Mouse (Mus musculus): ENCODE measurements around the gene Ppp1r18.

Ppp1r18 gene

DNA sequence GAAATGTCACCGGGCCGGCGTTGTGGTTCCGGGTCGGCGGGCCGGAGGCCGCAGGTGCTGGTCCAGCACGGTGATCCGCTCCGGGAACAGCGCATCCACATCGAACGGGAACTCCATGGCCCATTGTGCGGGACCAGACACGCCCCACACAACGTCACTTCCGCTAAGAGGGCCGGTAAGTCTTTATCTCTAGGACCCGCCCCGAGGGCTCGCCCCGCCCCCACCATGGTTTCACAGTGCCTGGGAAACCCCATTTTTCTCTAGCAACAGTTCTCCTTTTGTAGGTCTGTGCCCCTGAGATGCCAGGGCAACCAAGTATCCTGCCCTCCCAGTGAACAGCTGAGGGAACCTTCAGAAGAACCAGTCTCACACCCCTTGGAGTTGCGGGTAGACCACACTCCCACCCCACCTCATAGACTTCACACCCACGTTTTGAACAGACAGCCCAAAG, 44.6 kb downstream of the Ppp1r18 start, which contains the start of gene Atat1:
Gene Atat1, minus strand, starts transcription at position 157 of the 451 bp plus-strand sequence.
- DNase-seq (ENCODE audit: low spot score): peak; percentile 87

DNA sequence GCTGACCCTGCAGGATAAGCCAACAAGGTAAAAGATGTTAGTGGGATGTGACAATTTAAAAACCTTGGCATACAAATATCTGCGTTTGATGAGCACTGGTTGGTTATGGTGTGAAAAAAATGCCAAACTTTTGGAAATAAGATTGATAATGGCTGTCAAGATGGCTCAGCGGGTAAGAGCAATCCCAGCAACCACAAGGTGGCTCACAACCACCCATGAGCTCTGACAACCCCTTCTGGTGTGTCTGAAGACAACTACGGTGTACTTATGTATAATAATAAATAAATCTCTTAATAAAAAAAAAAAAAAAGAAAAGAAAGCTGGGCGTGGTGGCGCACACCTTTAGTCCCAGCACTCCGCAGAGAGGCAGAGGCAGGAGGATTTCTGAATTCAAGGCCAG, 49.6 kb downstream of the Ppp1r18 start:
- no peak for DNase-seq (ENCODE audit: low spot score)

DNA sequence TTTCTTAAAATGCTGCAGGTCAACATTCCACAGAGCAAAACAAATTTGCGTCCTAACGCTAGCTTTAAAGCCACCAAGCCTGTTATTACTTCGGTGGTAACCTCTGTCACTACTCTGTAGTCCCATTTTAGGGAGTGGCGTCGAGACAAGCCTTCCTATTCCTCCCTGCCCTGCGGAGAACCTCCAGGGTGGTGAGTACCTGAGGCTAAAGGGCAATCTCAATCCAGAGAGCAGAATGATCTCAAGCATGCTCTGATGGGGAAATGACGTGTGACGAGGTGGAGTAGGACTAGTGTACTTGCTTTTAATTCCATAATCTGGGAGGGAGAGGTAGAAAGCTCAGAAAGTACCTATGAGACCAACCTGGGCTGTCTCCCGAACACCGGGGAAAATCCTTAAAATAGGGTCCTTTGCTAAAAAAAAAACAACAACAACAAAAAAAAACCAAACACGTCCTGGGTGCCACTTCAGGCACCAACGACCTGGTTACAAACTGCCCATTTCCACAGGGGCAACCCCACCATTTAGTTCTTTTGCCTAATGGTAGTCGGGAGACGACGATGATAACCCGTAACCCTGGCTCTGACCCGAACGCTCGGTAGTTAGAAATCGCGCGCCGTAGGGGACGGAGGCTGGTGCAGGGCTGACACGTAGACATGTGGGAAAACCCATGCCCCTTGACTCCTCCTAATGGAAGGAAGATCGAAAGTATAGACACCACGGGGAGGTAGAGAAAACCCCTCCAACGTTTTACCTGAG, 50.3 kb downstream of the Ppp1r18 start:
- no peak for DNase-seq (ENCODE audit: low spot score)

DNA sequence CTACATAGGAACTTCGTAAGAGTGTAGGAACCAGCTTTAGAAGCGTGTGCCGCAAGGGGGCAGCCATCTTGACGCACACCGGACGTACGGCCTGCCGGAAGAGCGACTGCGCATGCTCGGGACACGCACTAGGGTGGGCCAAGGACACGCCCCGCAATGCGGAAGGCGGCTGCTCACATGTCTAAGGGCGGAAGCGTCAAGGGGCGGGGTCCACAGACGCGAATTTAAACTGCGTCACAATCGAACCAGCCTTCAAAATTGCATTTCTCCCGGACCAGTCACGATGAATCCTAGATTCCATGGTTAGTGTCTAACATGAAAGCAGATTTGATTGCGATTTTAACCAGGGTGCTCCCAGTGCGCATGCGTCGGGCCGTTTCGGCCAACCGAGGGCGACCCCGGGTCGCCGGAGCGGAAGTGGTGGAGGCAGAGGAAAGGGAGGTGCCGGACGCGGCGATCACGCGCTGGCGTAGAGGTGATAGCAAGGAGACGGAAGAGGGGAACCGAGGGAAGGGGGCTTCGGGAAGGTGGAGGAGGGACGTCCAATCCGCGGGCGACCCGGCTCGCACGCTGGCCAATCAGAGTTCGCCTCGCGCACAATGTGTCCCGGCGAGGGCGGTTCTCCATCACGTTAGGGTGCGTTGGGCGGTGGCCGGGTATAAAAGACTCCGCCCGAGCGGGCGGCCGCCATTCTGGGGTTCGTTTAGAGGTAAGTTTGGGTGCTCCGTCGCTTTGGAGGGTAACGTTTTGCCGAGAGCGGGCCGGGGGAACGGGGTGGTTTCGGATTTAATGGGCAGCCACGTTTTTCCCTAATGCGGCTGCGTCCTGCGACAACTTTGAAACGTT, 51.1 kb downstream of the Ppp1r18 start, which contains the start of the genes Mrps18b and Ppp1r10:
Gene Mrps18b, minus strand, starts transcription at position 93 of the 846 bp plus-strand sequence.
Gene Ppp1r10, plus strand, starts transcription at position 138 of the 846 bp plus-strand sequence.
- peak; percentile 100 for DNase-seq (ENCODE audit: low spot score)

DNA sequence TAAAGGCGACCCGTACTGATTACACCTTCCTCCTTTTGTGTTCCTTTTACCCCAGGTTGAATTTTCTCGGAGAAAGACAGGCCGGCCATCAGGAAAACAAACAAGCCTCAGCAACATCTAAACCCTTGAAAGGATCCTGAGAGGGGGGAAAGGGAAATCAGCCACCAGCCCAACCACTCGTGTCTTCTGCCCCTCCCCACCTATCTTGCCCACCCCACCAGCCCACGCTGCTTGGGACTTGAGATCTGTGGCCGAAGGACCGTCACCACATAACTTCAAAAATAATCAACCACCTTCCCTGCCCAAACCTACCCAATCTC, 51.7 kb downstream of the Ppp1r18 start:
- DNase-seq (ENCODE audit: low spot score): no peak

DNA sequence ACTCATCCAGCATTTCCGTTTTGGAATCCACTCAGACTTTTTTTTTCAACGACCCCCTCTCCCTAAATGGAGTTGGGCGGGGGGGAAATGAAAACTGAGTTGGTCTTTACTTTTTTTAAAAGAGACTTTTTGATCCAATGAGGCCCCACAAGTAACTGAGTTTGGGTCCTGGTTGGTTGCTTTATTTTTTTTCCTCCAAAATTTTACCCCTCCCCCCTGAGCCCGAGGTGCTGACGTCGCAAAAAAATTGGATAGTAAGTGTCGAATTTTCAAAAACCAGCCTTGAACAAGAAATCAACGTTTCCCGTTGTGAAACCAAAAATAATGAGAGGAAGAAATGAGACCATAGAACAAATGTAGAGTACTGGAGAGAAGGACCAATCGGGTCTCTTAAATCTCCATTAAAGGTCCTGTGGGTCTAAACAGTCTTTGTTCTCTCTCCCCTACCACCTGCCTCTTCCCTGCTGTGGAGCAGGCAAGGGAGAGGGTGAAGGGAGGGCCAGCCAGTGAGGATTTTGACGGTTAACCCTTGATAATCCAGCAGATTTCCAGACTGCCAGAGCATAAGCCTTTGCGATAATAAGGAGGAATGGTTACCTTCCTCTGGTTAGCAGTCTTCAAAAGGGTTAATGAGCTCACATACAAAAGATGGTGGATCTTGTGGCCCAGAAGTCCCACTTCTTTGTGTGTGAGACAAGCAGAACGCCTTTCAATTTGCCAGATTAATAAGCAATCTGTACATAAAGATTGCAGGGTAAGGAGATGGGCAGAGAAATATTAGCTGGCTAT, 52.3 kb downstream of the Ppp1r18 start:
- no peak for DNase-seq (ENCODE audit: low spot score)

DNA sequence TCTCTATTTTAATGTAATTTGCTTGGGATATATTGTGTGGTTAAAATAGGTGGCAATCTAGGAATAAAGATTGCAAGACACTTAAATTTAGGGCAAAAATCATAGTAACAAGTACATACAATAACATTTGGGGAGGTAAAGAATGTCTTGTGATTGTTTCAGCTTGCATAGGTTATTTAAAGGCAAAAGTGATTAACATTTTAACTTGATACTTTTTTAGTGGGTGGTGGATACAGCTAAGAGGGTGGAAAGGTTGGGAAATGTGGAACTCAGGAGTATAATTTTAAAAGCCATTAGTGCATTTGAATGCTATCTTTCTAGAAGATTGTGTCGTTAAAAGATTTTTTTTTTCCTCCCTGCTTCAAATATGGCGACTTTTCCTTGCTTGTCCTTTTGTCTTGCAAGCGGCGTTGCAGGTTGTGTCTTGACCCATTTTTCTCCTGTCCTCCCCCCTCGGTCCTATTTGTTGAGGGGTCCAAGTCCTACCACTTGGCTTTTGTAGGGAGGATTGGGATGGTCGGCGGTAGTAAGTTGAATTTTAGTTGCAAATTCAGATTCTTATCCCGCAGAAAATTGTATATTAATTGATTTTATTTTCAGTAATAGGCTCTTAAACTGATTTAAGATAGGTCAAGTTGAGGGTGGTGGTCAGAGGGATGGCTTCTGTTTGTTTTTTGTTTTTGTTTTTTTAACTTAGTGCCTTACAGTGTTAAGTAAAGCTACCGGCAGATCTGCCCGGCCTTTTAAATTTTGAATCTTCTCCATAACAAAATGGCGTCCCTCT, 53.1 kb downstream of the Ppp1r18 start:
- DNase-seq (ENCODE audit: low spot score): no peak

DNA sequence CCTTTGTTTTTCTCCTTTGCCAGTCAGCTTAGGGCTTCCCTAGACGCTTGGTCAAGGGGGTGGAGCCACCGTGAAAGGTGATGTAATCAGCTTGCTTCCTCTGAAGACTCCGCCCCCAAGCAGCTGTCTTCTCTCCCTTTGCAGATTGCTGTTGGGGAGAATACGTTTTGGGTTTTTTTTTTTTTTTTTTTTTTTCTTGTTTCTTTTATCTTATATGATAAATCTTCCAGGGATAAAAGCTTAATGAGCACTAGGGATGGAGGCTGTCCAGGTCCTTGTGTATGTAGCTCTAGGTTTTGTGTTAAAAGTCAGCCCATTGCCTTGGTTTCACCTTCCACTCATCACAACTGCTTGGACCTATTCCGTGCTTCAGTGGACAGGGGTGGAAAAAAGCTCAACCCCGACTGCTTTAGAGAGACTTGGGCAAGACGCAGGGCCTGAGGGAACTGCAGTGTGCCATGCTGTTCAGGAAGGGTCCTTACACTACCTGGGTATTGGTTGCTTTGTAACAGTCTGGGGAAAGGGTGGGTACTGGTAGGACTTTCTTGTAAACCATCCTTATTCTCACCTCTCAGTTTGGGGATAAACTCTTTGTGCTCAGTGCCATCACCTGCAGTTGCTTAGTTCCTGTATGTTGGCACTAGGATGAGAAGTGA, 53.8 kb downstream of the Ppp1r18 start:
- peak; percentile 93 for DNase-seq (ENCODE audit: low spot score)

DNA sequence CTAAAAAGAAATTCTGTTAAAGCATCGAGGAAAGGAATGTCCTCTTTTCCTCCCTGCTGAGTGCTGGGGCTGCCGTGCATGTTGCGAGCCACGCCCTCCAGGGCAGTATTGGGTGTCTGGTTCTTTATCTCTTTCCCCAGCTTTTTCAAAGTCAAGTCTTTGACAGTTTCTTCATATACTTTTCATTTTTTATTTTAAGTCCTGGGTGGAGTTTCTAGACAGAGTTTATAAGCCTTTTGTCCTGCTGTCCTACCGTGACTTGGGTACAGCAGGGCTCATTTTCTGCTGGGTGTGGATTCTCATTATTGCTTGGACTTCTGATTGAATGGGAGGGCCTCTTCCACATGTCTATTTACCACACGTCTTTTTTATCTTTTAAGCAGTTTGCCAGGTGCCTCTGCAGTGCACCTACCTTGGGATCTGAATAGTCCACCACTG, 54.5 kb downstream of the Ppp1r18 start:
- DNase-seq (ENCODE audit: low spot score): no peak

DNA sequence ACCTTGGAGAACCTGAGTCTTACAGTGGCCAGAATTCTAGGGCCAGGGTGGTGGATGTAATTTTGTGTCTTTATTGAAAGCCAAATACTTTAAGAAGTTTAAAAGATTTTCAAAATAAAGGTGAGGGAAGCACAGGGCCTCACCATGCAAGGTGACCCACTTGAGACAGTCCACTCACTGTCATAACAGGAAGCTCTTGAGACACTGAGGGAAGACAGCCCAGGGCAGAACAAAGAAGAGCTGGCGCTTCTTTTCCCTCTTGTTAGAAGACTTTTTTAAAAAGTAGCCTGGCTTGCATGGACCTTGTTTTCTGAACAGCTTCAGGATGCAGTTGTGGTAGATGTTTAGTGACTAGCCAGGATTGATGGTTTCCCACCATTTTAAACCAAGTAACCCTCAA, 55.0 kb downstream of the Ppp1r18 start:
- DNase-seq (ENCODE audit: low spot score): no peak

DNA sequence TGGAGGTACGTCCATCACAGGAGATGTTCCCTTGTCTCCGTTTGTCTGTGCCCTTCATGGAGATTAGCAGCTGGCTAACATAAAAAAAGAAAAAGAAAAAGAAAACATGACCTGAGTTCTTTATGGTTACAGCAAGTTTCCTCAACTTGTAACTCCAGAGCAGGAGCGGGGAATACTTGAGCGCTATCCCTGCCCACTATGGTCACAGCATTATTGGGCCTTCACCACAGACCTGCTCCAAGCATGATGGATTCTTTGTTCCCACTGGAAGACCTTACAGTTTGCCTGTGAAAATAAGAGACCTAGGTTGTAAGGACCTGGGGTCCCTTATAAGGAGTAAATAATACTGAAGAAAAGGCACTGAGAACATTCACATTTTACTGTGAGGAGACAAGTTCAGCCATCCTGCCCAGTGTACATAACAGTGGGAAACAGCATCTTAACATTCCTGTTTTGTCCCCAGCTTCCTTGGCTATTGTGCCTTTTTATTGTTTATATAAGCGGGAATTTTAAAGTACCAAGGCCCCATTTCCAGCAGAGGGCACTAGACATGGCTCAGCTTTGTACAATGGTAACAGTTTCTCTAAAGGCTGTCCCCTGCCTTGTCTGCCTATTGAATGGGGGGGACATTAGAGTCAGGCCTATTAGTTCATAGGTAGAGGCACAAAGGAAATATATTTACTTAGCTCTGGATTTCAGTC, 55.6 kb downstream of the Ppp1r18 start:
- no peak for DNase-seq (ENCODE audit: low spot score)

DNA sequence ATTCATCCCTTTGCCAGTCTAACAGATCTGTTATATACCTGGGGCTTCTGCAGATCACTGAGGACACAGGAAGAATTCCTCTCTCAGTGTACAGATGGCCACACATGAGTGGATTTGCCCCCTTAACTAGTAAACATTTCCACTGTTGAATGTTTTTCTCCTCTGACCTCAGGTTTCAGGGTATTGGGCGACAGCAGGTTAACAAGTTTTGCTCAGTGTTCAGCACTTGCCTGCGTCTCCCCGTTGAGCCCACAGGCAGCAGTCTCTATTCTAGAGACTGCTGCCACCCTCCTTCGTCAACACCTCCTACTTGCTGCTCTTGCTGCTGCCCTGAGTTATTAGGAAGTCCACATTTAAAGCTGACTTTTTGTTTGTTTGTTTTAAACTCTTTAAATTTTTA, 56.3 kb downstream of the Ppp1r18 start:
- DNase-seq (ENCODE audit: low spot score): no peak

DNA sequence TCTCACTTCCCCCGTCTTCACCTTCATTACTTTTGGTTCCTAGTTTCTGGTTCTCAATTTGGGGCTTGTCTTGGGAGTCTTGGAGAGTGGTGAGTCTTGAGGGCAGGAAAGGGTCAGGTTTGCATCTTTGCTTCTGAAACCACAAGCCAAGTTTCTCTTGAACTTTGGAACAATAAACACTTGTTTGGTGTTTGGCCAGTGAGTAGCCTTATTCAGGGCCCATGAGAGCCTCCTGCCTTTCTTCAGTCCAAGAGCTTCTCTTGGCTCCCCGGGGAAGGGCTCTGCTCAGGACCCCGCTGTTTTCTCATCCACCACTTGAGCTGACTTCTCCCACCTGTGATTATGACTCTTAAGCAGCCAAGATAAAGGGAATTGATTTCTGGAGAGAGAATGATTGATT, 57.2 kb downstream of the Ppp1r18 start:
- DNase-seq (ENCODE audit: low spot score): no peak

DNA sequence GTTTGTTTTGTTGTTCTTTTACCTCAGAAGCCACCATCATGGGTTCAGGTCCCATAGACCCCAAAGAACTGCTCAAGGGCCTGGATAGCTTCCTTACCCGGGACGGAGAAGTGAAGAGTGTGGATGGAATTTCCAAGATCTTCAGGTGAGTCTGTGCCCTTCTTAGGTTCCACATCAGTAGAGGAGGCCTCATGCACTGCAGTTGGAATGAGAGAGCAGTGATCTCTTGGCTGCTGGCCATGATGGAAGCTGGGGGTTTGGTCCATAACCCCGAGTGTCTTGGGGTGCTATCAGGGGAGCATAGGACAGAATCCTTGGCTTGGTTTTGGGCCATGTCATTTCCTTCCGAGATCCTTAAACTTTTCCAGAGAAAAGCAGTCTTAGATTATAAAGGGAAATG, 57.9 kb downstream of the Ppp1r18 start:
- DNase-seq (ENCODE audit: low spot score): no peak
